Mouse (Mus musculus) neural tube, embryonic 12.5 days (tissue): ENCODE measurements around the gene Aldoart2. TPM values are rescaled to one million over a fixed set of nuclear protein-coding genes. Genes with fewer than 3 reads are reported as not detected.
"Not testable (repeated sequence)": the region's sequence is repeated elsewhere in the genome, so short reads cannot be mapped to it uniquely, and the experiment has no call there.

Experiments used
- ATAC-seq: fragments of 200-750 bp; cut with Nextera tagmentation; 2 replicates; pipeline ENCODE4 v1.8.0; 2017; ENCODE audit warnings: low read depth, mild to moderate bottlenecking, moderate TSS enrichment, moderate library complexity; ENCODE audit not compliant: low FRiP score
- H3K27ac ChIP-seq: fragments of 300-500 bp; sonication (generic); 2 replicates; pipeline ENCODE4 v1.5.1; 2016
- H3K27me3 ChIP-seq: fragments of 300-500 bp; sonication (generic); replicated peaks from 2 replicates; pipeline ENCODE4 v1.6.1; 2016; ENCODE audit warnings: mild to moderate bottlenecking
- H3K36me3 ChIP-seq: fragments of 300-500 bp; sonication (generic); 2 replicates; pipeline ENCODE4 v1.6.1; 2016; ENCODE audit warnings: mild to moderate bottlenecking
- H3K4me1 ChIP-seq: fragments of 300-500 bp; sonication (generic); 2 replicates; pipeline ENCODE4 v1.6.1; 2016
- H3K4me2 ChIP-seq: fragments of 300-500 bp; sonication (generic); replicated peaks from 2 replicates; pipeline ENCODE4 v1.6.1; 2016; ENCODE audit warnings: mild to moderate bottlenecking
- H3K4me3 ChIP-seq: fragments of 300-500 bp; sonication (generic); 2 replicates; pipeline ENCODE4 v1.5.1; 2016
- H3K9ac ChIP-seq: fragments of 300-500 bp; sonication (generic); 2 replicates; pipeline ENCODE4 v1.6.1; 2016; ENCODE audit warnings: mild to moderate bottlenecking
- H3K9me3 ChIP-seq: fragments of 300-500 bp; sonication (generic); 2 replicates; pipeline ENCODE4 v1.6.1; 2016; ENCODE audit warnings: mild to moderate bottlenecking
- WGBS: fragments of 180-500 bp; shearing (Covaris S2); methylation state at CpG from one replicate; pipeline ENCODE4 v1.1.7; 2016; 5-methylcytosine and 5-hydroxymethylcytosine counted together
- polyA plus RNA-seq: library from polyadenylated mRNA; unstranded; fragments of >200 nt; fragmentation: Nextera tagmentation; extraction: Ambion mirVana; gene quantifications from 2 replicates; pipeline ENCODE4 v1.2.1, GENCODE M21; 2016

Gene Aldoart2
- polyA plus RNA-seq, result not detected in 2 replicates

DNA sequence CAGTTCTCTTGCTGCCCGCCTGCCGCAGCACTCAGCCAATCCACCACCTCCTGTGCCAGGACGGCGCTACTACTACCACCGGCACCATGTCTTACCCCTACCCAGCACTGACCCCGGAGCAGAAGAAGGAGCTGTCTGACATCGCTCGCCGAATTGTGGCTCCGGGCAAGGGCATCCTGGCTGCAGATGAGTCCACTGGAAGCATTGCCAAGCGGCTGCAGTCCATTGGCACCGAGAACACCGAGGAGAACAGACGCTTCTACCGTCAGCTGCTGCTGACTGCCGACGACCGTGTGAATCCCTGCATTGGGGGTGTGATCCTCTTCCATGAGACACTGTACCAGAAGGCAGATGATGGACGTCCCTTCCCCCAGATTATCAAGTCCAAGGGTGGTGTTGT lies at the start of gene Aldoart2:
Aldoart2 (plus strand) TSS at position 34 of the 400 bp plus-strand sequence.
- 96% methylated on average over 19 of the region's 19 CpGs for WGBS
- Histone ChIP-seq H3K4me1 (0 out of 2 replicates have a peak, but pooled peaks cover 3% of the 10 kb centered on the region), H3K4me2 (no peak within 1 kb of the TSS), H3K4me3 (no peak within 1 kb of the TSS), H3K36me3 (no peaks in the 10 kb centered on the region), H3K27me3 (no peaks in the 10 kb centered on the region), H3K27ac (no peak within 1 kb of the TSS), H3K9ac (no peak within 1 kb of the TSS), H3K9me3 (no peaks in the 10 kb centered on the region)
- no peak for ATAC-seq

GRCm38 (mm10) chr12:55518061-55518738 lies 46.8 kb upstream of the Aldoart2 start:
- Histone ChIP-seq H3K4me1 (no peaks in the 10 kb centered on the region), H3K27ac (no peak overlapping the region), H3K9me3 (no peaks in the 10 kb centered on the region), H3K9ac (no peak overlapping the region), H3K36me3 (no peaks in the 10 kb centered on the region), H3K4me2 (no peak overlapping the region; the same call in 1 of the 2 replicates), H3K4me3 (no peak overlapping the region), H3K27me3 (no peaks in the 10 kb centered on the region)
- WGBS, result 41% methylated on average over 15 of the region's 15 CpGs
- peak; percentile 65; the same call in 1 of the 2 replicates for ATAC-seq

GRCm38 (mm10) chr12:55526983-55527752 lies 37.9 kb upstream of the Aldoart2 start:
- Histone ChIP-seq H3K4me3 (no peak overlapping the region), H3K27ac (no peak overlapping the region), H3K9ac (no peak overlapping the region), H3K9me3 (no peaks in the 10 kb centered on the region), H3K4me2 (no peak overlapping the region), H3K4me1 (no peaks in the 10 kb centered on the region), H3K27me3 (no peaks in the 10 kb centered on the region), H3K36me3 (no peaks in the 10 kb centered on the region)
- 68% methylated on average over 15 of the region's 15 CpGs for WGBS
- ATAC-seq, result no peak

DNA sequence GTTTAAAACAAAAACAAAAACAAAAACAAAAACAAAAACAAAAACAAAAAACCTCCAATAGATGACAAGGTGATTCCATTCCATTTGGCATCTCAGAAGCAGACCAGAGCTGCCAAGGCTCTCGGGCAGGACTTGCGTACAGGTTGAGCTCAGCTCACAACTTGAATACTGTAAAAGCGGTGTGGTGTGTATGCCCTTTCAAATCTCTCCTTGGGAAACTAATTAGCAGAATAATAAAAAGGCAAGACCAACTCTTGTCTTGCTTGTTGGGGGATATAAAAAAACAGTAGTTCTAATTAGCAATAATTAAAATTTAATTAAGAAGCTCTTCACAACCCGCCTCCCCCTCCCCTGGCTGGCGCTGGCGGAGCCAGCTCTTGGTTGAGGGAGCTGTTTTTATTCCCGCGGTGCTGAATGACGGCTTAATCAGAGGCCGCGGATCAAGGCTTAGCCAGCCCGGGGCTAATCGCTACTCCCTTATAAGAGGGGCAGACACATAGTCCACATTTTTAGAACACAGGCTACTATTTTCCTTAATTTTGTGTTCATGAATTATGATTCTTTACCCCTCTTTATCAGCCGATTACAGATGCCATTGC lies 28.4 kb upstream of the Aldoart2 start:
- H3K4me2 ChIP-seq, result peak overlapping the region; percentile 16; the same call in 1 of the 2 replicates
- no peaks in the 10 kb centered on the region for H3K9me3 ChIP-seq
- H3K27ac ChIP-seq, result no peak overlapping the region
- 0 out of 2 replicates have a peak, but pooled peaks cover 6% of the 10 kb centered on the region for H3K27me3 ChIP-seq
- no peak overlapping the region for H3K4me3 ChIP-seq
- no peaks in the 10 kb centered on the region for H3K36me3 ChIP-seq
- peak; percentile 57; the same call in 1 of the 2 replicates for ATAC-seq
- peaks cover 4% of the 10 kb centered on the region; the same call in 1 of the 2 replicates for H3K4me1 ChIP-seq
- no peak overlapping the region for H3K9ac ChIP-seq
- 7% methylated on average over 14 of the region's 14 CpGs for WGBS

DNA sequence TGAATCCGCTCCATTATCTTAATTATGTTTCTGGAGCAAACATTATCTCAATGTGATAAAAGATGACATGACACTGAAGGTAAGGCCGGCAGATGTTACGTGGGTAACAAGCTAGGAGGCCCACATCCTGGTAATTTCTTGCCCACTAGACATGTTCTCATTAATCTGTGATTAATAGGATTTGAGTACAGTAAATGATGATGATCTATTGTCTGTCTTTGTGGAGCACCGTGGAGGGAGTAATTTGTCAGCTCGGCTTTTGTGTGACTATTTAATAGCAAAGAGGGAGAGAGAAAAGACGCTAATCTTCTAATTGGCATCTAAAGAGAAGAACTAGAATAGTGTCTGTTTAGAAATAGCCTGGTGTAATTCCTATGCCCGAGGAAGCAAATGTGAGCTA lies 27.3 kb upstream of the Aldoart2 start:
- Histone ChIP-seq H3K4me2 (no peak overlapping the region), H3K27ac (no peak overlapping the region), H3K36me3 (no peaks in the 10 kb centered on the region), H3K9ac (no peak overlapping the region), H3K27me3 (0 out of 2 replicates have a peak, but pooled peaks cover 6% of the 10 kb centered on the region), H3K9me3 (no peaks in the 10 kb centered on the region), H3K4me1 (peaks cover 4% of the 10 kb centered on the region; the same call in 1 of the 2 replicates), H3K4me3 (no peak overlapping the region)
- WGBS, result 28% methylated on average over 7 of the region's 7 CpGs
- no peak for ATAC-seq

DNA sequence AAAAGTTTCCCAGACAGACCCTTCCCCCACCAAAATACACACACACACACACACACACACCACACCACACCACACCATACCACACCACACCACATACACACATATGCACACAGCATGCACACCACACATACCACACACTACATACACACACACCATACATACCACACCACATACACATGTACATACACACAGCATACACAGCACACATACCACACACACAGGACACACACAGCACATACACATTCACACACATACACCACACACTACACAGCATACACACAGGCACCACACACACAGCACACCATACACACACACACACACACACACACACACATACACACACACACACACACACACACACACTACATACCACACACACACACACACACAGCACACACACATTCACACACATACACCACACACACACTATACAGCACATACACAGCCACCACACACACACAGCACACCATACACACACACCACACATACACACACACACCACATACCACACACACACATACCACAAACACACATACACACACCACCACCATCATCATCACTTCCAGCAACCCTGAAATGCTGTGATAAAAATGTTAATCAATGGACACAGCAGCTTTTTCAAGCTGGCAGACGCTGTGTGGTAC lies 26.6 kb upstream of the Aldoart2 start:
- Histone ChIP-seq H3K27me3 (0 out of 2 replicates have a peak, but pooled peaks cover 6% of the 10 kb centered on the region), H3K9me3 (no peaks in the 10 kb centered on the region), H3K4me1 (peaks cover 4% of the 10 kb centered on the region; the same call in 1 of the 2 replicates), H3K36me3 (no peaks in the 10 kb centered on the region), H3K9ac (no peak overlapping the region), H3K27ac (no peak overlapping the region), H3K4me2 (no peak overlapping the region), H3K4me3 (no peak overlapping the region)
- WGBS, result 80% methylated on average over 1 of the region's 1 CpGs
- peak; percentile 82 for ATAC-seq

- 0 out of 2 replicates have a peak, but pooled peaks cover 6% of the 10 kb centered on the region for H3K27me3 ChIP-seq
- peaks cover 4% of the 10 kb centered on the region; the same call in 1 of the 2 replicates for H3K4me1 ChIP-seq
- no peaks in the 10 kb centered on the region for H3K36me3 ChIP-seq
- WGBS, result 49% methylated on average over 8 of the region's 8 CpGs
- H3K9ac ChIP-seq, result no peak overlapping the region
- no peak for ATAC-seq
- no peak overlapping the region for H3K27ac ChIP-seq
- H3K9me3 ChIP-seq, result no peaks in the 10 kb centered on the region
- no peak overlapping the region for H3K4me2 ChIP-seq
- H3K4me3 ChIP-seq, result no peak overlapping the region
Measured at GRCm38 (mm10) chr12:55539157-55539556, 25.9 kb upstream of the Aldoart2 start.

DNA sequence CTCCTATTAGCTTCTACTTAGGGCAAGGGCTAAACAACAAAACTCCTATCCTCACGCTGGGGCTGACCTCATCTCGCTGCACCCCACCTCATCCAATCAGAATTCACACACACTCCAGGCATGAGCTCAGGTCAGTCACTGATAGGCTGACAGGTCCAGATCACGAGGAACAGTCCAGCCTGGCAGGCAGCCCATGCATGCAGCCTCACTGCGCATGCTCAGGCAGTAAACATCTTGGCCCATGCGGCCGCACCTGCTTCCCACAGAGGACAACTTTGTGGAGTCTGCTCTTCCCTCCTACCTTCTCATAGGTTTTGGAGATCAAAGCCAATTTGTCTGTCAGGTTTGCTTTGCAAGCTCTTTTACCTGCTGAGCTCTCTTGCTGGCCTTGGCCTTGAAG lies 10.1 kb upstream of the Aldoart2 start:
- not testable (repeated sequence) for H3K9ac ChIP-seq, H3K27me3 ChIP-seq, ATAC-seq, H3K4me1 ChIP-seq, H3K4me3 ChIP-seq, H3K27ac ChIP-seq, H3K4me2 ChIP-seq, H3K36me3 ChIP-seq, H3K9me3 ChIP-seq
- WGBS, result 87% methylated on average over 6 of the region's 6 CpGs

- Histone ChIP-seq H3K27me3 (no peaks in the 10 kb centered on the region), H3K4me1 (0 out of 2 replicates have a peak, but pooled peaks cover 6% of the 10 kb centered on the region), H3K4me2 (no peak overlapping the region), H3K4me3 (no peak overlapping the region), H3K9me3 (no peaks in the 10 kb centered on the region), H3K9ac (no peak overlapping the region), H3K27ac (no peak overlapping the region), H3K36me3 (no peaks in the 10 kb centered on the region)
- WGBS, result 81% methylated on average over 6 of the region's 6 CpGs
- ATAC-seq, result no peak
Measured at GRCm38 (mm10) chr12:55557866-55558265, 7.2 kb upstream of the Aldoart2 start.

- no peak overlapping the region for H3K27ac ChIP-seq
- H3K27me3 ChIP-seq, result no peaks in the 10 kb centered on the region
- 0 out of 2 replicates have a peak, but pooled peaks cover 6% of the 10 kb centered on the region for H3K4me1 ChIP-seq
- H3K4me3 ChIP-seq, result no peak overlapping the region
- H3K9me3 ChIP-seq, result no peaks in the 10 kb centered on the region
- no peak overlapping the region for H3K4me2 ChIP-seq
- no peak overlapping the region for H3K9ac ChIP-seq
- 91% methylated on average over 12 of the region's 12 CpGs for WGBS
- no peak for ATAC-seq
- no peaks in the 10 kb centered on the region for H3K36me3 ChIP-seq
Measured at GRCm38 (mm10) chr12:55559184-55559855, 5.7 kb upstream of the Aldoart2 start.

GRCm38 (mm10) chr12:55560025-55560690 lies 4.9 kb upstream of the Aldoart2 start:
- no peak overlapping the region for H3K9ac ChIP-seq
- 0 out of 2 replicates have a peak, but pooled peaks cover 6% of the 10 kb centered on the region for H3K4me1 ChIP-seq
- WGBS, result 17% methylated on average over 19 of the region's 19 CpGs
- ATAC-seq, result no peak
- no peaks in the 10 kb centered on the region for H3K9me3 ChIP-seq
- H3K4me3 ChIP-seq, result 0 out of 2 replicates have a peak overlapping the region, but pooled peaks have one; percentile 16
- no peaks in the 10 kb centered on the region for H3K36me3 ChIP-seq
- no peaks in the 10 kb centered on the region for H3K27me3 ChIP-seq
- peak overlapping the region; percentile 52 for H3K4me2 ChIP-seq
- no peak overlapping the region for H3K27ac ChIP-seq
